In the genomic region with DNA sequence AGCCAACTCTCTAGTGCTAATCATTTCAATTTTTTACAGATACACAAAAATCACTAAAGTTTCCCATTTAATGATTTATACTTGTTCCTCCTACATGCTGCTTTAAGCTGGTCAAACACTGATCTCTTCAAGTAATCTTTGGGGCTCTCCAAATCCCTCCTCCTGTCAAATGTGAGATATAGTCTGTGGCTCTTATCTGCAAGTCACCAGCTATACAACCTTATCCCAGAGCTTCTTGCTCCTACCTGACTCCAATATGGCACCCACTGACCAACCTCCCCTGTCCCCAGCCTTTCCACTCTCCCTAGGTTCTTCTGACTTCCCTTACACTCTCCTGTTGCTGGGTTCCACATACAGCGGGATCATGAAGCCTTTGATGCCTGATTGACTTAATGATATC, we compare ENCODE assay signal across 14 mouse cellular contexts.
"Had no signal": no experiment of that assay in that cellular context is flagged by ENCODE, and none has a peak within 500 bp of the region (broad histone marks: within the 10 kb centered on the region; RNA-seq: fewer than 3 reads in every experiment).

No protein-coding gene starts in this region.

- ATAC-seq: midbrain, embryonic 13.5 days; midbrain, embryonic 15.5 days had no signal

- H3K9me3 ChIP-seq: midbrain, embryonic 13.5 days; midbrain, embryonic 15.5 days; neural tube, embryonic 12.5 days; stomach, embryonic 15.5 days had no signal

- DNase-seq: lung, adult 18-20 months; lung, postnatal 10 days; lung, postnatal 4 days; right cerebral cortex, postnatal 14 days; thymus, adult 2 months; thymus, postnatal 25 days; thymus, postnatal 4 days had no signal

- H3K9ac ChIP-seq: lung, embryonic 14.5 days; midbrain, embryonic 13.5 days; midbrain, embryonic 15.5 days; neural tube, embryonic 12.5 days; stomach, embryonic 15.5 days had no signal

- H3K4me1 ChIP-seq: midbrain, embryonic 13.5 days; midbrain, embryonic 15.5 days; neural tube, embryonic 12.5 days; stomach, embryonic 15.5 days had no signal

- H3K4me3 ChIP-seq: midbrain, embryonic 13.5 days; midbrain, embryonic 15.5 days; neural tube, embryonic 12.5 days; stomach, embryonic 15.5 days had no signal

- H3K27me3 ChIP-seq: midbrain, embryonic 13.5 days; midbrain, embryonic 15.5 days; neural tube, embryonic 12.5 days; stomach, embryonic 15.5 days had no signal

- H3K4me2 ChIP-seq: lung, embryonic 14.5 days; midbrain, embryonic 11.5 days; midbrain, embryonic 13.5 days; midbrain, embryonic 15.5 days; neural tube, embryonic 12.5 days; stomach, embryonic 15.5 days had no signal

- H3K36me3 ChIP-seq: midbrain, embryonic 13.5 days; midbrain, embryonic 15.5 days; neural tube, embryonic 12.5 days; stomach, embryonic 15.5 days had no signal

- H3K27ac ChIP-seq: midbrain, embryonic 13.5 days; midbrain, embryonic 15.5 days; neural tube, embryonic 12.5 days; stomach, embryonic 15.5 days; stomach, postnatal 0 days had no signal
